Mouse (Mus musculus) cortical plate, adult 2 months (tissue): ENCODE measurements at regions not wholly inside any gene's neighbourhood (a gene's known extent, or its start where the extent isn't known, plus 50 kb on each side); places are given as distances from the start of the nearest gene placed in this dataset.

Experiments used
- CTCF ChIP-seq: fragments of 200-500 bp; IDR thresholded peaks from 2 replicates; pipeline ENCODE4 v1.5.1; 2011; ENCODE audit warnings: mild to moderate bottlenecking, control low read depth, low read length; ENCODE audit not compliant: insufficient read depth; ENCODE audit errors: extremely low read depth
- POLR2A ChIP-seq: fragments of 200-500 bp; IDR thresholded peaks from 2 replicates; pipeline ENCODE4 v1.6.1; 2011; ENCODE audit warnings: mild to moderate bottlenecking, low read length, control low read depth; ENCODE audit not compliant: insufficient read depth; ENCODE audit errors: extremely low read depth

DNA sequence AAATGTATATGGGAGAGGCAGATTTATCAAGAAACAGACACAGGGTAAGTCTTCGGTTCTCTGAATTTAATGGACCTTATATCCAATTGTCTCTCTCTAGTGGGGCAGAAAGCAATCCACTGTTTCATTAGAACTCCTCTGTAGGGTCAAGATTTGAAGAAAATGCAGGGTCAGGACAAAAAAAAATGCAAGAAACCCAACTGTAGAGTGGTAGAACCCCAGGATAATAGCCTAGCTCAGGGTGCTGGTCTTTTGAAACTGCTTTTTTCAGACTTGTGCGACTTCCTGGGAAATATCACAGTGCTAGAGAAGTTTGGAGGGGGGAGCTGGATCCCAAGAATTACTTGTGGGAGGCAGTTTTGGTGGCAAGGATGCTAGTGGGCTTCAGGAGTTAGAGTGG is 162.0 kb downstream of the Barhl2 start:
- no peak for TF ChIP-seq CTCF
- no peak for TF ChIP-seq POLR2A
